Mouse (Mus musculus) hindbrain, embryonic 14.5 days (tissue): ENCODE measurements around the gene Psmb1. TPM values are rescaled to one million over a fixed set of nuclear protein-coding genes. Genes with fewer than 3 reads are reported as not detected.

ENCODE experiments used
- ATAC-seq: fragments of 200-750 bp; cut with Nextera tagmentation; 2 replicates; pipeline ENCODE4 v1.8.0; 2017; ENCODE audit warnings: moderate number of reproducible peaks, mild to moderate bottlenecking, moderate TSS enrichment, moderate library complexity; ENCODE audit not compliant: low FRiP score
- DNase-seq: peaks from one replicate; pipeline ENCODE4 v3.0.0-alpha.2; 2015; ENCODE audit warnings: low spot score
- H3K27ac ChIP-seq: fragments of 300-500 bp; sonication (generic); 2 replicates; pipeline ENCODE4 v1.5.1; 2014; ENCODE audit warnings: mild to moderate bottlenecking, moderate library complexity
- H3K27me3 ChIP-seq: fragments of 300-500 bp; sonication (generic); 2 replicates; pipeline ENCODE4 v1.6.1; 2014; ENCODE audit warnings: mild to moderate bottlenecking, low read length, mixed read lengths; ENCODE audit not compliant: control insufficient read depth, insufficient read depth
- H3K36me3 ChIP-seq: fragments of 300-500 bp; sonication (generic); replicated peaks from 2 replicates; pipeline ENCODE4 v1.6.1; 2014; ENCODE audit not compliant: control insufficient read depth, insufficient read depth
- H3K4me1 ChIP-seq: fragments of 300-500 bp; sonication (generic); replicated peaks from 2 replicates; pipeline ENCODE4 v1.6.1; 2014; ENCODE audit warnings: antibody characterized with exemption, low read length, mixed read lengths; ENCODE audit not compliant: control insufficient read depth, insufficient read depth
- H3K4me2 ChIP-seq: fragments of 300-500 bp; sonication (generic); replicated peaks from 2 replicates; pipeline ENCODE4 v1.6.1; 2014; ENCODE audit warnings: mild to moderate bottlenecking, moderate library complexity
- H3K4me3 ChIP-seq: fragments of 300-500 bp; sonication (generic); replicated peaks from 2 replicates; pipeline ENCODE4 v1.5.1; 2014; ENCODE audit warnings: mild to moderate bottlenecking, low read length
- H3K9ac ChIP-seq: fragments of 300-500 bp; sonication (generic); 2 replicates; pipeline ENCODE4 v1.6.1; 2014
- H3K9me3 ChIP-seq: fragments of 300-500 bp; sonication (generic); 2 replicates; pipeline ENCODE4 v1.6.1; 2016; ENCODE audit warnings: low read length; ENCODE audit not compliant: control insufficient read depth
- WGBS: fragments of 180-500 bp; shearing (Covaris S2); extraction: QIAGEN DNeasy Blood & Tissue Kit; methylation state at CpG from one replicate; pipeline ENCODE4 v1.1.7; 2014; 5-methylcytosine and 5-hydroxymethylcytosine counted together
- polyA plus RNA-seq: library from polyadenylated mRNA; unstranded; fragments of >200 nt; fragmentation: Nextera tagmentation; extraction: Ambion mirVana; gene quantifications from 2 replicates; pipeline ENCODE4 v1.2.1, GENCODE M21; 2014

The Psmb1 gene
- polyA plus RNA-seq, 1 experiment from 2014 or later = 266 TPM

DNA sequence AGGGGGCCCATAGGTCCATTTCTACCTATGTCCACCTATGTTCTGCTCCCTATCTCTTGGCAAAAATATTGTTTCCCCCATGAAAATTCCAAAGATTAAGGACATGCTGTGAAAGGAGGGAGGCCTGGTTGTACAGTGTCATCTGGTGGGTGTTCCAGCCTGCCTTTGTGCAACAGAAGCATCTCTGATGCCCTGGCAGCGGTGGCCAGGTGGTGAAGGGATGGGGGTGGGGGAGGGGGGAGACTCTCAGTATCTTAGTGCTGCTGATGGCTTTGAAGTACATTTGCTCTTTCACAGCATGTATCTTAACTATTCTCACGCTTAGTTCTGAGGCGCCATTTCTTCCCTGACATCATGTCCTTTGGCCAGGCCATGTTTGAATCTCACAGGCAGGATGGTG lies 54.1 kb downstream of the Psmb1 start:
- Histone ChIP-seq H3K36me3 (no peaks in the 10 kb centered on the region), H3K27me3 (no peaks in the 10 kb centered on the region), H3K9ac (no peak overlapping the region), H3K4me1 (peaks cover 11% of the 10 kb centered on the region), H3K4me2 (no peak overlapping the region), H3K9me3 (no peaks in the 10 kb centered on the region), H3K4me3 (no peak overlapping the region), H3K27ac (no peak overlapping the region)
- DNase-seq (no peak), ATAC-seq (no peak)
- 72% methylated on average over 3 of the region's 3 CpGs for WGBS

DNA sequence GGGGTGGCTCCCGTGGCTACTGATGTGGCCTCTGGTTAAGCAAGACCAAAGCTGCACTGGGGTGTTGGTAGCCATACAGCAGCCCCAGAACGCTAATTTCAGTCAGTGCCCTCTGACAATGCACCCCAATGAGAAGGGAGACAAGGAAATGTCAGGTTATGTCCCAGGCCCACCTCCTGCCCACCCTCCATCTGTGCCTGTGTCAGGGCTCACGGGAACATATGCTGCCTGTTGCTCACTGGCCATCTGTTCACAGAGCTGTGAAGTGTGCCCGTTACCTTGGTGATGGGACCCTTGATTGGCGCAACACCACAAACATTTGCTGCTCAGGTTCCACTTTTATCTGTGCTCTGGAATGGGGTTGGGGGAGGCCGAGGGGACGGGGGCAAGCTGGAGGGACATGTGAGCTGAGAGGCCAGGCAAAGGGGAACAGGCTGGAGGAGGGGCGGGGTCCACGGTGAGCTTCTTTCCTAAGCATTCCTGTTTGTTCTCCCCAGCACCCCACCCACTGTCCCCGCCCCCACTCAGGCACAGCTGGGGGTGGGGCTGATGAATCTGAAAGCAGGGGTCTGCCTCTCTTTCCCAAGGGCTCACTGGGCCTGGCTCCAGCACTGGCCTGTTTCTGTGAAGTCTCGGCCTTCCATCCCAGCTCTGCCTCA lies 59.0 kb downstream of the Psmb1 start:
- Histone ChIP-seq H3K9ac (peak overlapping the region; percentile 9; the same call in 1 of the 2 replicates), H3K27ac (no peak overlapping the region), H3K9me3 (no peaks in the 10 kb centered on the region), H3K27me3 (no peaks in the 10 kb centered on the region), H3K4me1 (peaks cover 14% of the 10 kb centered on the region), H3K4me3 (no peak overlapping the region), H3K4me2 (peak overlapping the region; percentile 21), H3K36me3 (no peaks in the 10 kb centered on the region)
- DNase-seq = peak; percentile 63
- WGBS = 4% methylated on average over 11 of the region's 11 CpGs
- ATAC-seq = peak; percentile 89

DNA sequence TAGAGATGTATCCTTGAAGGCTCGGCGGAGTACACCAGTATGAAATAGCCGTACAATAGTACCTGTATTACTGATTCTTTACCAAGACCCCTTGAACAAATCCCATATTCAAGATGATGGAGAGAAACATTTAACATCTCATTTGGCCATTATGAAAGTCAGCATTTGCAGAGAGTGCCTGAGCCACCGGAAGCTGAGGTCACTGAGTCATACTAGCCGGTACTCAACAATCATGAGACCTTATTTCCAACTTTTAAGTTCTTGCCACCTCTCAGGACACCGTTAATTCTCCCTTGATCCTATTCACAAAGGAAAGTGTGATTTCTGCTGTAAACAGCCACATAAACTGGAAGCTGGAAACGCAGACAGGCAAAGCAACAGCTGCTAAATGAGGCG lies 59.5 kb downstream of the Psmb1 start:
- no peaks in the 10 kb centered on the region for H3K36me3 ChIP-seq
- no peaks in the 10 kb centered on the region for H3K27me3 ChIP-seq
- peaks cover 14% of the 10 kb centered on the region for H3K4me1 ChIP-seq
- peak overlapping the region; percentile 21; the same call in 1 of the 2 replicates for H3K4me2 ChIP-seq
- no peaks in the 10 kb centered on the region for H3K9me3 ChIP-seq
- DNase-seq (no peak), ATAC-seq (no peak)
- no peak overlapping the region for H3K27ac ChIP-seq
- H3K4me3 ChIP-seq = no peak overlapping the region
- H3K9ac ChIP-seq = no peak overlapping the region
- WGBS = 60% methylated on average over 8 of the region's 8 CpGs

DNA sequence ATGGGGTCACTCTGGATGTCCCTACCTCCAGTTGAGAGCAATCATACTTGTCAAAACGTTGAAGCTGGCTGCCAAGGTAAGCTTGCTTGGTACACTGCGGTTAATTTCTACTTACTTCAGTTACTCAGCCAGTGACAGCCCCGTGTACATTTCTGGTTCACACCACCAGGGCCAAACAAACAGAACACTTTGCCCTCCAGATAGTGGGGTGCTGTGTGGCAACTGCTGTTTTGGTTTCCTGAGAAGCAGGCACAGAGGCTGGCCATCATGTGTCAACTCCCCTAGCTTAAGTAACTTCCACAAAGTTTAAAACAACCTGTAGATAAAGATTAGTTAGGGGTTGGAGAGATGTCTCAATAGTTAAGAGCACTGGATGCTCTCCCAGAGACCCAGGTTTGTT lies 64.8 kb downstream of the Psmb1 start:
- no peaks in the 10 kb centered on the region for H3K4me1 ChIP-seq
- H3K9ac ChIP-seq = no peak overlapping the region
- H3K9me3 ChIP-seq = no peaks in the 10 kb centered on the region
- no peak overlapping the region for H3K4me2 ChIP-seq
- no peak overlapping the region for H3K4me3 ChIP-seq
- ATAC-seq (no peak), DNase-seq (no peak)
- no peaks in the 10 kb centered on the region for H3K27me3 ChIP-seq
- no peak overlapping the region for H3K27ac ChIP-seq
- H3K36me3 ChIP-seq = peaks cover 41% of the 10 kb centered on the region
- WGBS = 83% methylated on average over 3 of the region's 3 CpGs

DNA sequence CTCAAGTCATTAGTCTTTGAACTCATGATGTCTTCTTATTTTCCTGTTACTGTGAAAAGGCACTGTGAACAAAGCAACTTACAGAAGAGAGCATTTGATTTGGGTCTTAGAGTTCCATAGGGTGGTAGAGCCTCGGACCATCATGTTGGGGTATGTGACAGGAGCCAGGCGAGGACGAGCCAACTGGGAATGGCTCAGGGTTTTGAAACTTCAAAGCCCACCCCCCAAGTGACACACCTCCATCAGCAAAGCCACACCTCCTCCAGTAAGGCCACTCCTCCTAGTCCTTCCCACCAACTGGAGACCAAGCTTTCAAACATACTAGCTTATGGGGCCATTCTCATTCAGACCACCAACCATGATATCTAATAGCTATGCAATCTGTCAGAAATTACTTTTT lies 67.5 kb downstream of the Psmb1 start:
- Histone ChIP-seq H3K4me1 (no peaks in the 10 kb centered on the region), H3K9ac (no peak overlapping the region), H3K36me3 (peaks cover 66% of the 10 kb centered on the region), H3K9me3 (no peaks in the 10 kb centered on the region), H3K27me3 (no peaks in the 10 kb centered on the region), H3K27ac (no peak overlapping the region), H3K4me2 (no peak overlapping the region), H3K4me3 (no peak overlapping the region)
- DNase-seq (no peak), ATAC-seq (no peak)
- 94% methylated on average over 3 of the region's 3 CpGs for WGBS

DNA sequence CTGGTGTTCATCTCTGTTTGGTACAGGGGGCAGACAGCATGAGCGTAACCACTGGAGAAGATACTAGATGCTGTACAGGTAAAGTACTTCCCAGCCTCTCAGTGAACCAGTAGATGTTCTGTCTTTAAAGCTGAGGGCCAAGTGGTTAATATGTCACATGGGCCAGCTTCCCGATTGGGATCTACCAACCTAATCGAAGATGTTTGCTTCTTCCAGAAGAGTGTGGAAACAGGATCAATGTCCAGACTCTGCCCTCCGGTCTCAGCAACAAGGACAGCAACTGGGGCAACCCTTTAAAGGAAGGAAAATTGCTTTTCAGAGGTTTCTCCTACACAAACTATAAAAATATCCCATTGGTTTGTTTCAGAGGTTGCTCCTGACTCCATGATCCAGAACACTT lies 68.0 kb downstream of the Psmb1 start:
- 96% methylated on average over 4 of the region's 4 CpGs for WGBS
- Histone ChIP-seq H3K4me2 (no peak overlapping the region), H3K27me3 (no peaks in the 10 kb centered on the region), H3K9me3 (no peaks in the 10 kb centered on the region), H3K4me1 (no peaks in the 10 kb centered on the region), H3K36me3 (peaks cover 71% of the 10 kb centered on the region), H3K27ac (no peak overlapping the region), H3K9ac (no peak overlapping the region), H3K4me3 (no peak overlapping the region)
- ATAC-seq = no peak
- DNase-seq = no peak

DNA sequence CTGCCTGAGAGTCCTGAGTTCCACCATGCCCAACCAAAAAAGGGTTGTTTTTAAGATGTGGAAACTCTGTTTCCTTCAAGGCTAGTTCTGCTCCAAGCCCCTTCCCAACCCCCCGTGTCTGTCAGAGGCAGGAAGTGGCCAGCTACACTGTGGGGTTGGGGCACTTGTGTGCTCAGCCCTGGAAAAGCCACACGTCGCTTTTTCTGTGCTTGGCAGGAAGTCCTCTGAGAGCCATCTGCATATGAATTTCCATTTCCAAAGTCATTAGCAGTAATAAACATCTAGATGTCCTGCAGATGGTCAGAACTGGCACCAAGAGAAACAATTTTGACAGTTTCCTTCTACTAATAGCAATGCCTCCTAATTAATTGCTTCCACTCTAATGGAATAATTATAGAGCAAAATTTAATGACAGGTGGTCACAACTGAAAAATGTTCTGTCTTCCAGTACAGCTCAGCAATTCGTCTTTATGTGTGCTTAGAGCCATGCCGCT lies 68.5 kb downstream of the Psmb1 start:
- H3K9me3 ChIP-seq = no peaks in the 10 kb centered on the region
- no peak overlapping the region for H3K4me3 ChIP-seq
- H3K27ac ChIP-seq = no peak overlapping the region
- no peak overlapping the region for H3K9ac ChIP-seq
- no peak overlapping the region for H3K4me2 ChIP-seq
- no peaks in the 10 kb centered on the region for H3K27me3 ChIP-seq
- no peaks in the 10 kb centered on the region for H3K4me1 ChIP-seq
- WGBS = 68% methylated on average over 5 of the region's 5 CpGs
- DNase-seq (no peak), ATAC-seq (no peak)
- peaks cover 75% of the 10 kb centered on the region for H3K36me3 ChIP-seq

DNA sequence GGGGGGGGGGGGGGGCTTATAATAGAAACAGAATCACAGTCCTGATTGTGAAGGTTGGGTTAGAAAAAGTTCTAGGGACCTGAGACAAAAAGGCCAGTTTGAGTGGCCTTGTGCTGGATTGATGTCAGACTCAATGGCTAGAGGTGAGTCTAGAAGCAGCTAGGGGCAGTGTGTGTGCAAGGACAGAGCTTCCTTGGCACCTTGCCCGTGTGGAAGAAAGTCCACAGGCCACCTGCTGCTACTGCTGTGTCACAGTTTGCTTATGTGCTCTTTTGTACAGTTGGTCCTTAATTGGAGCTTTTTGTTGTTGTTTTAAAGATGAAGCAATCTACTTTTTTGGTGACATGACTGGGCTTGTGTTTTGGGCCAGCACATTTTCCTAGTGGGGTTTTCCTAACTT lies 69.6 kb downstream of the Psmb1 start:
- ATAC-seq (no peak), DNase-seq (no peak)
- H3K27ac ChIP-seq = no peak overlapping the region
- H3K4me3 ChIP-seq = no peak overlapping the region
- WGBS = 77% methylated on average over 1 of the region's 1 CpGs
- no peaks in the 10 kb centered on the region for H3K9me3 ChIP-seq
- H3K9ac ChIP-seq = no peak overlapping the region
- H3K4me2 ChIP-seq = no peak overlapping the region
- H3K36me3 ChIP-seq = peaks cover 85% of the 10 kb centered on the region
- no peaks in the 10 kb centered on the region for H3K27me3 ChIP-seq
- H3K4me1 ChIP-seq = no peaks in the 10 kb centered on the region

DNA sequence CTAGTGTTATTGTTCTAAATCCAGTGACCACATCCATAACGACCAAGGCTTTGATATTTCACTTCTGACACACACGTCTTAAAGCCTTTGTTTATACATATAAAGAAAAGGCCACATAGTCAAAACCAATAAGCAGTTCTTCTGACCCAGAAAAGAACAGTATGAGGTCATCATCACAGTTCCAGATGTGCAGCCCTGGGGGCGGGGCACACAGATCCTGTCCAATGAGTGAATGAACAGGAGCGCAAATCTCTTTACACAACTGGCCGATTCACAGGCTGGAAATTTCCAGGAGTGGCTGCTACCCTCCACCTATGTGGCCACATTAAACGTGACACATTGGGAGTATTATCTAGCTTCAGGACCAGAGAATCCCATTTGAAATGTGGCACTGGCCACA lies 70.1 kb downstream of the Psmb1 start:
- Histone ChIP-seq H3K4me1 (no peaks in the 10 kb centered on the region), H3K9ac (no peak overlapping the region), H3K27ac (no peak overlapping the region), H3K27me3 (no peaks in the 10 kb centered on the region), H3K4me3 (no peak overlapping the region), H3K9me3 (no peaks in the 10 kb centered on the region), H3K36me3 (peaks cover 86% of the 10 kb centered on the region), H3K4me2 (no peak overlapping the region)
- DNase-seq = no peak
- WGBS = 93% methylated on average over 6 of the region's 6 CpGs
- ATAC-seq = no peak

DNA sequence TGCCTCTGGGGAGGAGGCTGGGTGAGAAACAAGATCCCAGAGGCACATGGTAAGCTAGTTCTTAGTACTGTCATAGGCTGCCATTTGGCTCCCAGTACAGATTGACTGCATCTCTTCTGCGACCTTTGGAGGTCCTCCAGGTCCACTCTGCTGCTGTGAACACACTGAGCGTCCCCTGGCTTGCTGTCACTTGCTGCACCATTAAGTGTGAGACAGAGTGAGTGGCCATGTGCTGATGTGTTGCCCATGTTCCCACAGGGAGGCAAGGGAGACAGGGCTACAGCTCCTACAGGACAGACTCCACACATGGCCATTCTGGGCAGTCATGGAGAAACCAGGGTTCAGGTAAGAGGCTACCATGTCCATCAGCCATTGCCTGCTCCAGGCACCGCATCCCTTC lies 73.6 kb downstream of the Psmb1 start:
- no peak overlapping the region for H3K9ac ChIP-seq
- H3K36me3 ChIP-seq = peaks cover 90% of the 10 kb centered on the region
- DNase-seq (no peak), ATAC-seq (no peak)
- no peak overlapping the region for H3K4me3 ChIP-seq
- H3K4me1 ChIP-seq = no peaks in the 10 kb centered on the region
- no peak overlapping the region for H3K27ac ChIP-seq
- H3K4me2 ChIP-seq = no peak overlapping the region
- no peaks in the 10 kb centered on the region for H3K27me3 ChIP-seq
- H3K9me3 ChIP-seq = no peaks in the 10 kb centered on the region
- 95% methylated on average over 3 of the region's 3 CpGs for WGBS
